ENCODE assay signal across 12 mouse cellular contexts in the genomic region with DNA sequence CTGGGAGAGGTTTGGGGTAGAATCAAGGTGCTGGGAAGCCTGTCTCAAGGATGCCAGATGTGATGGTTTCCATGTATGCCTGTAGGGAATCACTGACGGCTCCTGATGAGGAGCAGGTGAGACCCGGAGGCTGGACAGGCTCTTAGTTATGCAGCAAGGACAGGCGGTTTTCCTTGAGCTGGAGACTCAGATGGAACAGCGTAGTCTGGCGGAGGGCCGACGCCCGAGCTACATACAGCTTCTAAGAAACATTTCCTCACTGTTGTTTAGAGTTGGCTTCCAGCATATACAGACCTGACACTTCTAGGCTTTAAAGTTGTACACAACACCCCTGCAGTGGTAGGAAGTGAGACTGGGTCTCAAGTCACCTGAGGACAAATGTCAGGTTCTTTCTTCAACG.
DNase-seq lines count a peak whose midpoint lies in the region; ATAC-seq lines count a peak whose summit lies in the region.
"Had no signal": no experiment of that assay in that cellular context is flagged by ENCODE, and none has a peak within 500 bp of the region (broad histone marks: within the 10 kb centered on the region; RNA-seq: fewer than 3 reads in every experiment).

No protein-coding gene starts in this region.

- H3K36me3 ChIP-seq in forebrain, embryonic 15.5 days, result no peaks in the 10 kb centered on the region
- H3K36me3 ChIP-seq in forebrain, embryonic 12.5 days (replicated peaks), result no peaks in the 10 kb centered on the region
- no peaks in the 10 kb centered on the region for H3K36me3 ChIP-seq in hindbrain, embryonic 15.5 days
- peaks cover 5% of the 10 kb centered on the region; the same call in 1 of the 2 replicates for H3K36me3 ChIP-seq in hindbrain, embryonic 10.5 days
- H3K36me3 ChIP-seq in embryonic facial prominence, embryonic 15.5 days, result no peaks in the 10 kb centered on the region
- H3K36me3 ChIP-seq: limb, embryonic 13.5 days had no signal

- H3K4me2 ChIP-seq in forebrain, embryonic 15.5 days (replicated peaks), result no peak overlapping the region
- H3K4me2 ChIP-seq in forebrain, embryonic 12.5 days, result no peak overlapping the region
- H3K4me2 ChIP-seq in hindbrain, embryonic 15.5 days, result no peak overlapping the region
- H3K4me2 ChIP-seq in embryonic facial prominence, embryonic 15.5 days (replicated peaks), result peak overlapping the region; percentile 26
- H3K4me2 ChIP-seq: limb, embryonic 13.5 days had no signal

- WGBS in forebrain, embryonic 15.5 days, result 89% methylated on average over 9 of the region's 9 CpGs
- 96% methylated on average over 9 of the region's 9 CpGs for WGBS in forebrain, embryonic 12.5 days
- WGBS in hindbrain, embryonic 15.5 days, result 78% methylated on average over 9 of the region's 9 CpGs
- 94% methylated on average over 9 of the region's 9 CpGs for WGBS in hindbrain, embryonic 10.5 days
- 49% methylated on average over 9 of the region's 9 CpGs for WGBS in embryonic facial prominence, embryonic 15.5 days

- no peaks in the 10 kb centered on the region for H3K9me3 ChIP-seq in forebrain, embryonic 15.5 days
- H3K9me3 ChIP-seq in forebrain, embryonic 12.5 days, result no peaks in the 10 kb centered on the region
- H3K9me3 ChIP-seq in hindbrain, embryonic 15.5 days, result no peaks in the 10 kb centered on the region
- peaks cover 10% of the 10 kb centered on the region; the same call in 1 of the 2 replicates for H3K9me3 ChIP-seq in hindbrain, embryonic 10.5 days
- no peaks in the 10 kb centered on the region for H3K9me3 ChIP-seq in embryonic facial prominence, embryonic 15.5 days (replicated peaks)

- peaks cover 37% of the 10 kb centered on the region for H3K4me1 ChIP-seq in forebrain, embryonic 15.5 days
- no peaks in the 10 kb centered on the region for H3K4me1 ChIP-seq in forebrain, embryonic 12.5 days
- peaks cover 36% of the 10 kb centered on the region for H3K4me1 ChIP-seq in hindbrain, embryonic 15.5 days (replicated peaks)
- peaks cover 15% of the 10 kb centered on the region; the same call in 1 of the 2 replicates for H3K4me1 ChIP-seq in hindbrain, embryonic 10.5 days (replicated peaks)
- peaks cover 39% of the 10 kb centered on the region for H3K4me1 ChIP-seq in embryonic facial prominence, embryonic 15.5 days

- H3K27me3 ChIP-seq in forebrain, embryonic 15.5 days, result no peaks in the 10 kb centered on the region
- no peaks in the 10 kb centered on the region for H3K27me3 ChIP-seq in forebrain, embryonic 12.5 days
- no peaks in the 10 kb centered on the region for H3K27me3 ChIP-seq in hindbrain, embryonic 15.5 days
- no peaks in the 10 kb centered on the region for H3K27me3 ChIP-seq in hindbrain, embryonic 10.5 days (ENCODE audit: insufficient read depth, poor library complexity, severe bottlenecking)
- no peaks in the 10 kb centered on the region for H3K27me3 ChIP-seq in embryonic facial prominence, embryonic 15.5 days
- H3K27me3 ChIP-seq: limb, embryonic 13.5 days had no signal

- no peak overlapping the region for H3K4me3 ChIP-seq in forebrain, embryonic 15.5 days
- no peak overlapping the region for H3K4me3 ChIP-seq in forebrain, embryonic 12.5 days (replicated peaks)
- H3K4me3 ChIP-seq in hindbrain, embryonic 15.5 days, result no peak overlapping the region
- no peak overlapping the region for H3K4me3 ChIP-seq in hindbrain, embryonic 10.5 days
- no peak overlapping the region for H3K4me3 ChIP-seq in embryonic facial prominence, embryonic 15.5 days (replicated peaks)
- H3K4me3 ChIP-seq: erythroblast, embryonic 14.5 days; limb, embryonic 13.5 days had no signal

- peak overlapping the region; percentile 55 for H3K27ac ChIP-seq in forebrain, embryonic 15.5 days (replicated peaks)
- H3K27ac ChIP-seq in forebrain, embryonic 12.5 days, result no peak overlapping the region
- peak overlapping the region; percentile 9 for H3K27ac ChIP-seq in hindbrain, embryonic 15.5 days (replicated peaks)
- no peak overlapping the region for H3K27ac ChIP-seq in hindbrain, embryonic 10.5 days
- H3K27ac ChIP-seq in embryonic facial prominence, embryonic 15.5 days (replicated peaks), result peak overlapping the region; percentile 71
- H3K27ac ChIP-seq: limb, embryonic 13.5 days had no signal

- no peak overlapping the region for H3K9ac ChIP-seq in forebrain, embryonic 15.5 days (replicated peaks)
- no peak overlapping the region for H3K9ac ChIP-seq in forebrain, embryonic 12.5 days
- no peak overlapping the region for H3K9ac ChIP-seq in hindbrain, embryonic 15.5 days
- no peak overlapping the region for H3K9ac ChIP-seq in embryonic facial prominence, embryonic 15.5 days
- H3K9ac ChIP-seq: limb, embryonic 13.5 days had no signal

- no peak for DNase-seq in hindbrain, embryonic 10.5 days (ENCODE audit: low spot score)
- peak; percentile 5 for DNase-seq in 3T3-L1 (ENCODE audit: low read depth, low spot score)
- DNase-seq: lung, postnatal 14 days; thymus, adult 18-20 months had no signal

- ATAC-seq in forebrain, embryonic 15.5 days (replicated peaks), result no peak
- no peak for ATAC-seq in forebrain, embryonic 12.5 days (ENCODE audit: low FRiP score)
- ATAC-seq in hindbrain, embryonic 15.5 days (ENCODE audit: low FRiP score, low read depth), result no peak
- ATAC-seq in embryonic facial prominence, embryonic 15.5 days (ENCODE audit: insufficient number of reproducible peaks, low FRiP score, low TSS enrichment, low read depth), result no peak
- no peak for ATAC-seq in erythroid progenitor cell, adult 5-6 weeks (replicated peaks; ENCODE audit: low FRiP score, poor library complexity, severe bottlenecking)
- no peak for ATAC-seq in erythroblast, adult 5-6 weeks (replicated peaks; ENCODE audit: low FRiP score, poor library complexity, severe bottlenecking)

Comparison
In these comparisons a context has a peak if more than half of its experiments do, and no peak if none do; other contexts are left out.
1. H3K27ac ChIP-seq: peak in forebrain, embryonic 15.5 days (single experiment), hindbrain, embryonic 15.5 days (single experiment) and embryonic facial prominence, embryonic 15.5 days (single experiment); none in forebrain, embryonic 12.5 days (single experiment) and hindbrain, embryonic 10.5 days (single experiment).